Mouse (Mus musculus) right cerebral cortex, postnatal 14 days (tissue): ENCODE measurements around the gene Ctnnal1.
A peak's percentile ranks its signal among the peaks of the same experiment; 100 is the strongest.

Experiments used
- DNase-seq: peaks from one replicate; pipeline ENCODE4 v3.0.0; 2022

Gene Ctnnal1

DNA sequence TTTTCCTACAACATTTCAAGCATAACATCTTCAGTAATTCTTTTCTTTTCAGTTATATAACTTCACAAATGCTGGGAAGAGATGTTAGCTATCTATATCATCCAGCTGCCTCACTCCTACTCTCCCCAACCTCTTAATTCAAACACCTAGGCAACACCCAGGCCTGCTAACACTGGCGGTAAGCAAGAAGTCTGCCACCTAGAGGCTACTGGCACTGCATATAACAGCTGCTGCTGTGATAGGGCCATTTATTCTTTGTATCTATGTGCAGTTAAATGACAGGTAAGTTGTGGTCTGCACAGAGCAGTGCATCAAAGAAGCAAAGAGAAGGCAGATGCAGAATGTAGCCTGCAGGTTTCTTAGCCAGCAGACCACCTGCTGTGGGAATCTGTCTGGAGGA is 73.6 kb downstream of the Ctnnal1 start:
- peak; percentile 17 for DNase-seq

DNA sequence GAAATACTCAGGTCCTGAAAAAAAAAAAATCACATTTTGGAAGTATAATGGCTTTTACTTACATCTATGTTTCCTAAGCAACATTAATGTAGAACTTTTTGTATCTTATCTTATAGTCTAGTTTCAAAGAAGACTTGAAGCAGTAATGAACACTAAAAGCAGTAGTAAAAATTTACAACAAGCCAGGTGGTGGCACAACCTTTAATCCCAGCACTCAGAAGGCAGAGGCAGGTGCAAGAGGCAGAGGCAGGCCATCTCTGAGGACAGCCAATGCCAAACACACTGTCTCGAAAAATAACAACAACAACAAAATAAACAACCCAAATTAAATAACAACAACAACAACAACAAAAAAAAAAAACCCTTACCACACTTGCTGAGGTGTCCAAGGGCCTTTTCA is 93.9 kb downstream of the Ctnnal1 start:
- no peak for DNase-seq

- DNase-seq: no peak
Measured at GRCm38 (mm10) chr4:56768913-56769312, 96.1 kb downstream of the Ctnnal1 start.

DNA sequence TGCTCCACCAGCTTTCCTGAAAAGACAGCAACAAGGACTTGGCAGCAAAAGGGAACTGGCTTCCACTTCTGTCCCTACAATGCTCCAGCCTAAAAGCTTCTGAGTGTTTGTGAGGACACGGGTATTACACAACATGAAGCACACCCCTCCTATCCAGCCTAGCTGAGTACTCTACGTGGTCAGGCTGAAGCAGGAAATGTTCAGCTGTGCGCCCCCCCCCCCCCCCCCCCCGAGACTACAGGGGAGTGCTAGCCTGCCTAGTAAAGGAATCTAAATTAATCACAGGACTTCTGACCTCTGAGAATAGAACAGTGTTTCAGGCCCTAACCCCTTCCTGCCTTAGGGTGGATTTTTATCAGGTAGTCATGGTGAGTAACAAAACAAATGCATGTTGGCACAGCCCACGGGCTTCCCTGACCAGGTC is 97.1 kb downstream of the Ctnnal1 start:
- no peak for DNase-seq
